Mouse (Mus musculus): ENCODE measurements around the gene Amdhd1. TPM values are rescaled to one million over a fixed set of nuclear protein-coding genes. Genes with fewer than 3 reads are reported as not detected.

Gene Amdhd1
- polyA plus RNA-seq, 1 experiment from 2014 or later = not detected

DNA sequence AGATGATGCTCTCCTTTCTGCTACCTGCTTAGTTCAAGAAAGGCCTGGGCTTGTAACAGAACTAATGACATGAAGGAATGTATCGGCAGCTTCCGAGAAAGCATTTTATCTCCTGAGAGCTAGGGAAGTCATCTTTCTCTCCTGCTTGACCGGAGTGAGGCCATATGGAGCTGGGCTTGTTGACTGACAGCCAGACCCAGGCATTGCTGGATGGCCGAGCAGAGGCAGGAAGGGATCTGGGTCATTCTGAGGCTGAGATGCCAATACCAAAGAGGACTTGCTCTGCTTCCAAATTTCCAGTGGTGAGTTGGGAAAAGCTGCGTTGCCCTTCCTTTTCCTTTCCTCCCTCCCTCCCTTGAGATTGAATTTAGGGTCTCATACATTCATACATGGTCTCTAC lies 20.1 kb downstream of the Amdhd1 start:
- H3K4me2 ChIP-seq (ENCODE audit: low read length) = no peak overlapping the region
- no peak overlapping the region for H3K4me3 ChIP-seq (replicated peaks; ENCODE audit: low read depth, low read length)
- DNase-seq (no peak), ATAC-seq (ENCODE audit: low FRiP score, low TSS enrichment) (no peak)
- no peak overlapping the region for H3K9ac ChIP-seq (replicated peaks; ENCODE audit: low read length)
- no peaks in the 10 kb centered on the region for H3K9me3 ChIP-seq (ENCODE audit: control insufficient read depth, low read length)
- no peaks in the 10 kb centered on the region for H3K36me3 ChIP-seq (ENCODE audit: control insufficient read depth, insufficient read depth, low read length)
- no peak overlapping the region for H3K27ac ChIP-seq (replicated peaks; ENCODE audit: low read depth, low read length)
- WGBS = 94% methylated on average over 5 of the region's 5 CpGs
- no peaks in the 10 kb centered on the region for H3K27me3 ChIP-seq (ENCODE audit: control insufficient read depth, insufficient read depth, low read length)
- H3K4me1 ChIP-seq (ENCODE audit: control insufficient read depth, insufficient read depth, low read length) = no peaks in the 10 kb centered on the region

DNA sequence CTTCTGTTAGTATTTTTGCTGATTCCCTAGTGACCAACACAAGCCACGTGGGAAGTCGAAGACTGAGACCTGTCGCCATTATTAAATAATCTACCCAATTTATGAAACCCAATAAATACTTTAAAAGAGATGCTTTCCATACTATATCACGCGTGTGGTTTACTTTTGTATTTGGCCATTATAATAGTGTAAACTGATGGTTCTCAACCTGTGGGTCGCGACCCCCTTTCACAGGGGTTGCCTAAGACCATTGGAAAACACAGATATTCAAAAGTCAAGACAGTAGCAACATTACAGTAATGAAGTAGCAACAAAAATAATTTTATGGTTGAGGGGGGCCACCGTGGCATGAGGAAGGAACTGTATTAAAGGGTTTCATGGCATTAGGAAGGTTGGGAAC lies 20.7 kb downstream of the Amdhd1 start:
- H3K4me3 ChIP-seq (replicated peaks; ENCODE audit: low read depth, low read length) = no peak overlapping the region
- no peaks in the 10 kb centered on the region for H3K27me3 ChIP-seq (ENCODE audit: control insufficient read depth, insufficient read depth, low read length)
- no peaks in the 10 kb centered on the region for H3K4me1 ChIP-seq (ENCODE audit: control insufficient read depth, insufficient read depth, low read length)
- no peaks in the 10 kb centered on the region for H3K36me3 ChIP-seq (ENCODE audit: control insufficient read depth, insufficient read depth, low read length)
- H3K27ac ChIP-seq (replicated peaks; ENCODE audit: low read depth, low read length) = no peak overlapping the region
- H3K9ac ChIP-seq (replicated peaks; ENCODE audit: low read length) = no peak overlapping the region
- ATAC-seq (ENCODE audit: low FRiP score, low TSS enrichment) = no peak
- DNase-seq = no peak
- H3K4me2 ChIP-seq (ENCODE audit: low read length) = no peak overlapping the region
- H3K9me3 ChIP-seq (ENCODE audit: control insufficient read depth, low read length) = no peaks in the 10 kb centered on the region
- 94% methylated on average over 8 of the region's 8 CpGs for WGBS

DNA sequence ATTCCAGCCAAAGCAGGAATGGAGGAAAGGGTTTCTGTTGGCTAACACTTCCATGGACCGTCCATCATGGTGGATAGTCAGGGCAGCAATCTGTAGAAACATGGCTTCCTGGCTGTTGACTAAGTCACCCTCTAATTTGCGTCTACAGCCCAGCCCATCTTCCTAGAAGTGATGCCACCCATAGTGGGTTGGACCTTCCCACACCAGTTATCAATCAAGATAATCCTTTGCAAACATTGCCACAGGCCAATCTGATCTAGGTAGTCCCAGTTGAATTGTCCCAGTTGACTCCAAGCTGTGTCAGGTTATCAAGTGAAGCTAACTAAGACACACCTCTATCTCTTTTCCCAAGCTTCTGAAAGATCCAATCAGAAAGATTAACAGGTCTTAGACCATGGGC lies 21.2 kb downstream of the Amdhd1 start:
- no peak overlapping the region for H3K27ac ChIP-seq (replicated peaks; ENCODE audit: low read depth, low read length)
- no peak for ATAC-seq (ENCODE audit: low FRiP score, low TSS enrichment)

GRCm38 (mm10) chr10:93518186-93518585 lies 21.6 kb downstream of the Amdhd1 start:
- ATAC-seq (ENCODE audit: low FRiP score, low TSS enrichment) = no peak
- DNase-seq = no peak
- H3K9ac ChIP-seq (replicated peaks; ENCODE audit: low read length) = no peak overlapping the region
- H3K27me3 ChIP-seq (ENCODE audit: control insufficient read depth, insufficient read depth, low read length) = no peaks in the 10 kb centered on the region
- no peak overlapping the region for H3K27ac ChIP-seq (replicated peaks; ENCODE audit: low read depth, low read length)
- H3K36me3 ChIP-seq (ENCODE audit: control insufficient read depth, insufficient read depth, low read length) = no peaks in the 10 kb centered on the region
- WGBS = 90% methylated on average over 4 of the region's 4 CpGs
- no peaks in the 10 kb centered on the region for H3K4me1 ChIP-seq (ENCODE audit: control insufficient read depth, insufficient read depth, low read length)
- no peak overlapping the region for H3K4me2 ChIP-seq (ENCODE audit: low read length)
- no peak overlapping the region for H3K4me3 ChIP-seq (replicated peaks; ENCODE audit: low read depth, low read length)
- H3K9me3 ChIP-seq (ENCODE audit: control insufficient read depth, low read length) = no peaks in the 10 kb centered on the region

More for the DNA sequence above, 21.2 kb downstream of the Amdhd1 start:
- Histone ChIP-seq H3K9ac (replicated peaks; ENCODE audit: low read length) (no peak overlapping the region), H3K9me3 (ENCODE audit: control insufficient read depth, low read length) (no peaks in the 10 kb centered on the region), H3K4me1 (ENCODE audit: control insufficient read depth, insufficient read depth, low read length) (no peaks in the 10 kb centered on the region), H3K4me2 (ENCODE audit: low read length) (no peak overlapping the region), H3K36me3 (ENCODE audit: control insufficient read depth, insufficient read depth, low read length) (no peaks in the 10 kb centered on the region), H3K4me3 (replicated peaks; ENCODE audit: low read depth, low read length) (no peak overlapping the region), H3K27me3 (ENCODE audit: control insufficient read depth, insufficient read depth, low read length) (no peaks in the 10 kb centered on the region)
- 93% methylated on average over 2 of the region's 2 CpGs for WGBS
- no peak for DNase-seq

DNA sequence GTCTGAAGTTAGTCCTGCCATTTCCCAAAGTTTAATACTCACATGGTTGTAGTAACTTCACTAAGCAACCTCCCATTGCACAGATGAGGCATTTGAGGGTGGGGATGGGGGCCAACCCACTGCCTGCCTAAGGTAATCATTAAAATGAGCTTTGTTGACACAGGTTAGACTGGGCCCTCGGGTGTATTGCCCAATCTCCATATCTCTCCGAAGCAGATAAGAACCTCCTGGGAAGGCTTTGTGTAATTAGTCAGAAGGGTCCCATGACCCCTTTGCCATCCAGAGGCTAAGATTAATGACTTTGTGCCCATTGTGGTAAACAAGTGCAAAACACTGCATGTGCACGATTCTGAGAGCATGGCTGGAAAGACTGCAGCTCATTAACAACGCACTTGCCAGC lies 22.1 kb downstream of the Amdhd1 start:
- no peaks in the 10 kb centered on the region for H3K36me3 ChIP-seq (ENCODE audit: control insufficient read depth, insufficient read depth, low read length)
- WGBS = 79% methylated on average over 4 of the region's 4 CpGs
- no peaks in the 10 kb centered on the region for H3K4me1 ChIP-seq (ENCODE audit: control insufficient read depth, insufficient read depth, low read length)
- no peak overlapping the region for H3K4me2 ChIP-seq (ENCODE audit: low read length)
- ATAC-seq (ENCODE audit: low FRiP score, low TSS enrichment) (no peak), DNase-seq (no peak)
- H3K27me3 ChIP-seq (ENCODE audit: control insufficient read depth, insufficient read depth, low read length) = no peaks in the 10 kb centered on the region
- no peak overlapping the region for H3K4me3 ChIP-seq (replicated peaks; ENCODE audit: low read depth, low read length)
- H3K27ac ChIP-seq (replicated peaks; ENCODE audit: low read depth, low read length) = no peak overlapping the region
- no peak overlapping the region for H3K9ac ChIP-seq (replicated peaks; ENCODE audit: low read length)
- no peaks in the 10 kb centered on the region for H3K9me3 ChIP-seq (ENCODE audit: control insufficient read depth, low read length)

GRCm38 (mm10) chr10:93515927-93516326 lies 23.9 kb downstream of the Amdhd1 start:
- Histone ChIP-seq H3K4me3 (replicated peaks; ENCODE audit: low read depth, low read length) (no peak overlapping the region), H3K27me3 (ENCODE audit: control insufficient read depth, insufficient read depth, low read length) (no peaks in the 10 kb centered on the region), H3K36me3 (ENCODE audit: control insufficient read depth, insufficient read depth, low read length) (no peaks in the 10 kb centered on the region), H3K9ac (replicated peaks; ENCODE audit: low read length) (no peak overlapping the region), H3K4me2 (ENCODE audit: low read length) (no peak overlapping the region), H3K4me1 (ENCODE audit: control insufficient read depth, insufficient read depth, low read length) (no peaks in the 10 kb centered on the region), H3K9me3 (ENCODE audit: control insufficient read depth, low read length) (no peaks in the 10 kb centered on the region), H3K27ac (replicated peaks; ENCODE audit: low read depth, low read length) (no peak overlapping the region)
- DNase-seq (no peak), ATAC-seq (ENCODE audit: low FRiP score, low TSS enrichment) (no peak)
- WGBS = 90% methylated on average over 12 of the region's 12 CpGs

- Histone ChIP-seq H3K4me2 (ENCODE audit: low read length) (no peak overlapping the region), H3K27ac (replicated peaks; ENCODE audit: low read depth, low read length) (no peak overlapping the region), H3K9ac (replicated peaks; ENCODE audit: low read length) (no peak overlapping the region), H3K9me3 (ENCODE audit: control insufficient read depth, low read length) (no peaks in the 10 kb centered on the region), H3K4me3 (replicated peaks; ENCODE audit: low read depth, low read length) (no peak overlapping the region), H3K27me3 (ENCODE audit: control insufficient read depth, insufficient read depth, low read length) (no peaks in the 10 kb centered on the region), H3K4me1 (ENCODE audit: control insufficient read depth, insufficient read depth, low read length) (no peaks in the 10 kb centered on the region), H3K36me3 (ENCODE audit: control insufficient read depth, insufficient read depth, low read length) (no peaks in the 10 kb centered on the region)
- no peak for ATAC-seq (ENCODE audit: low FRiP score, low TSS enrichment)
- WGBS = 43% methylated on average over 1 of the region's 1 CpGs
- peak; percentile 28 for DNase-seq
Measured at GRCm38 (mm10) chr10:93515419-93515818, 24.4 kb downstream of the Amdhd1 start.

- no peaks in the 10 kb centered on the region for H3K27me3 ChIP-seq (ENCODE audit: control insufficient read depth, insufficient read depth, low read length)
- no peak overlapping the region for H3K27ac ChIP-seq (replicated peaks; ENCODE audit: low read depth, low read length)
- no peak for ATAC-seq (ENCODE audit: low FRiP score, low TSS enrichment)
- no peaks in the 10 kb centered on the region for H3K36me3 ChIP-seq (ENCODE audit: control insufficient read depth, insufficient read depth, low read length)
- no peak overlapping the region for H3K4me2 ChIP-seq (ENCODE audit: low read length)
- no peak overlapping the region for H3K4me3 ChIP-seq (replicated peaks; ENCODE audit: low read depth, low read length)
- 0 out of 2 replicates have a peak, but pooled peaks cover 2% of the 10 kb centered on the region for H3K4me1 ChIP-seq (ENCODE audit: control insufficient read depth, insufficient read depth, low read length)
- no peak for DNase-seq
- WGBS = 90% methylated on average over 15 of the region's 15 CpGs
- H3K9ac ChIP-seq (replicated peaks; ENCODE audit: low read length) = no peak overlapping the region
- no peaks in the 10 kb centered on the region for H3K9me3 ChIP-seq (ENCODE audit: control insufficient read depth, low read length)
Measured at GRCm38 (mm10) chr10:93509532-93510153, 30.2 kb downstream of the Amdhd1 start.

DNA sequence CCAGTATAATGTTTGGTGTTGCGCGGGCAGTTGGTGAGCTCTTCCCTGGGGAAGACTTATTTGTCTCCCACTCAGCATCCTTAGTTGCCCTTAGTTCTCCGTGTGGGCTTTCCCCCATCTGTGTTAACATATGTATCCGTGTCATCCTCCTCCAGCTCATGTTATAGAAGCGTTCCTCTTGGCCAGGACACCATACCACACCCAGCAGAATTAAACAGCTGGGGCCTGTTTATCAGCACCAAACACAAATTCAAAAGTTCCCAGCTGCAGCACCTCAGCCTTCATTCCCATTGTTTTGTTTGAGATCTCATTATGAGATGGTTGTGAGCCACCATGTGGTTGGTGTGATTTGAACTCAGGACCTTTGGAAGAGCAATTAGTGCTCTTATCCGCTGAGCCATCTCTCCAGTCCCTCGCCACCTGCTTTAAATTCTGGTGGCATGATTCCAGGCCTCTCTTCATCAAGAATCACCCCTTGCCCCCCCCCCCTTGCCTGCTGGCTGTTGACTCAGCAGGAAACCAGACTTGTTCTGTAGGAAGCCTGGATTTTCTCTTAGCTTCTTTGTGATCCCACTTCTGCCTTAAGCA lies 31.4 kb downstream of the Amdhd1 start:
- no peak overlapping the region for H3K27ac ChIP-seq (replicated peaks; ENCODE audit: low read depth, low read length)
- 67% methylated on average over 7 of the region's 7 CpGs for WGBS
- ATAC-seq (ENCODE audit: low FRiP score, low TSS enrichment) = no peak
- H3K4me1 ChIP-seq (ENCODE audit: control insufficient read depth, insufficient read depth, low read length) = 0 out of 2 replicates have a peak, but pooled peaks cover 2% of the 10 kb centered on the region
- H3K4me3 ChIP-seq (replicated peaks; ENCODE audit: low read depth, low read length) = no peak overlapping the region
- no peaks in the 10 kb centered on the region for H3K9me3 ChIP-seq (ENCODE audit: control insufficient read depth, low read length)
- H3K9ac ChIP-seq (replicated peaks; ENCODE audit: low read length) = no peak overlapping the region
- peak; percentile 63 for DNase-seq
- H3K36me3 ChIP-seq (ENCODE audit: control insufficient read depth, insufficient read depth, low read length) = no peaks in the 10 kb centered on the region
- H3K4me2 ChIP-seq (ENCODE audit: low read length) = no peak overlapping the region
- no peaks in the 10 kb centered on the region for H3K27me3 ChIP-seq (ENCODE audit: control insufficient read depth, insufficient read depth, low read length)
